20 mouse cellular contexts compared by ENCODE assay signal in genomic region chr6:145557059-145557992, GRCm38 (mm10). TPM values are rescaled to one million over a fixed set of nuclear protein-coding genes. Genes with fewer than 3 reads are reported as not detected.
A peak's percentile ranks its signal among the peaks of the same experiment; 100 is the strongest.
DNase-seq lines count a peak whose midpoint lies in the region; ATAC-seq and TF ChIP-seq lines count a peak whose summit lies in the region.
"Had no signal": no experiment of that assay in that cellular context is flagged by ENCODE, and none has a peak within 500 bp of the region (broad histone marks: within the 10 kb centered on the region; RNA-seq: fewer than 3 reads in every experiment).

No protein-coding gene starts in this region.

- H3K4me1 ChIP-seq in kidney, embryonic 15.5 days: peaks cover 6% of the 10 kb centered on the region; the same call in 1 of the 2 replicates
- peaks cover 5% of the 10 kb centered on the region for H3K4me1 ChIP-seq in lung, embryonic 16.5 days (replicated peaks; ENCODE audit: control insufficient read depth, insufficient read depth, low read length)
- H3K4me1 ChIP-seq in lung, adult 2 months (ENCODE audit: control insufficient read depth, insufficient read depth, low read length): peaks cover 8% of the 10 kb centered on the region
- H3K4me1 ChIP-seq in liver, embryonic 16.5 days (ENCODE audit: control insufficient read depth, low read depth, low read length): no peaks in the 10 kb centered on the region
- no peaks in the 10 kb centered on the region for H3K4me1 ChIP-seq in midbrain, embryonic 11.5 days (ENCODE audit: control insufficient read depth, insufficient read depth, low read length)
- H3K4me1 ChIP-seq: embryonic facial prominence, embryonic 12.5 days; hindbrain, embryonic 15.5 days; neural tube, embryonic 15.5 days had no signal

- no peak overlapping the region for H3K4me2 ChIP-seq in kidney, embryonic 15.5 days
- H3K4me2 ChIP-seq in lung, embryonic 16.5 days (ENCODE audit: low read depth, low read length): no peak overlapping the region
- H3K4me2 ChIP-seq in liver, embryonic 16.5 days (ENCODE audit: low read depth, low read length): no peak overlapping the region
- no peak overlapping the region for H3K4me2 ChIP-seq in midbrain, embryonic 11.5 days
- H3K4me2 ChIP-seq: embryonic facial prominence, embryonic 12.5 days; hindbrain, embryonic 15.5 days; neural tube, embryonic 15.5 days had no signal

- no peaks in the 10 kb centered on the region for H3K36me3 ChIP-seq in kidney, embryonic 15.5 days
- H3K36me3 ChIP-seq in lung, embryonic 16.5 days (ENCODE audit: control insufficient read depth, insufficient read depth, low read length): no peaks in the 10 kb centered on the region
- H3K36me3 ChIP-seq in liver, embryonic 16.5 days (ENCODE audit: control insufficient read depth, insufficient read depth): no peaks in the 10 kb centered on the region
- no peaks in the 10 kb centered on the region for H3K36me3 ChIP-seq in midbrain, embryonic 11.5 days (ENCODE audit: control insufficient read depth, insufficient read depth, low read length)
- H3K36me3 ChIP-seq: embryonic facial prominence, embryonic 12.5 days; forebrain, embryonic 10.5 days; hindbrain, embryonic 15.5 days; neural tube, embryonic 15.5 days had no signal

- DNase-seq in kidney, postnatal 36 days: no peak
- no peak for DNase-seq in lung, adult 2 months
- DNase-seq in R1 (ENCODE audit: low read depth, low spot score): peak; percentile 64
- DNase-seq in thymus, postnatal 10 days (ENCODE audit: low spot score in 2 of 2): no peak
- DNase-seq in midbrain, embryonic 11.5 days (ENCODE audit: low spot score, missing footprints): no peak
- DNase-seq: cerebellum, adult 11 months; cerebellum, postnatal 25 days; right cerebral cortex, adult 18-20 months; spleen, adult 18-20 months; thymus, postnatal 36 days had no signal

- 0 out of 2 replicates have a peak overlapping the region, but pooled peaks have one; percentile 22 for H3K27ac ChIP-seq in kidney, embryonic 15.5 days
- 0 out of 2 replicates have a peak overlapping the region, but pooled peaks have one; percentile 17 for H3K27ac ChIP-seq in lung, embryonic 16.5 days (ENCODE audit: low read length)
- H3K27ac ChIP-seq in liver, embryonic 16.5 days (ENCODE audit: low read length): no peak overlapping the region
- no peak overlapping the region for H3K27ac ChIP-seq in midbrain, embryonic 11.5 days (ENCODE audit: low read depth, low read length)
- H3K27ac ChIP-seq: embryonic facial prominence, embryonic 12.5 days; forebrain, embryonic 10.5 days; hindbrain, embryonic 15.5 days; neural tube, embryonic 15.5 days had no signal

- no peak for TF ChIP-seq POLR2A in lung, adult 2 months (IDR thresholded peaks at IDR 0.05; ENCODE audit: borderline replicate concordance, extremely low read depth, low read depth, low read length)

- WGBS in kidney, embryonic 15.5 days: 67% methylated on average over 15 of the region's 15 CpGs
- 45% methylated on average over 15 of the region's 15 CpGs for WGBS in lung, embryonic 16.5 days
- 35% methylated on average over 15 of the region's 15 CpGs for WGBS in lung, adult 2 months
- WGBS in liver, embryonic 16.5 days (ENCODE audit: insufficient replicate concordance): 26% methylated on average over 15 of the region's 15 CpGs
- 82% methylated on average over 15 of the region's 15 CpGs for WGBS in midbrain, embryonic 11.5 days

- no peak overlapping the region for H3K4me3 ChIP-seq in kidney, embryonic 15.5 days (replicated peaks)
- no peak overlapping the region for H3K4me3 ChIP-seq in lung, embryonic 16.5 days (ENCODE audit: low read length)
- no peak overlapping the region for H3K4me3 ChIP-seq in lung, adult 2 months (replicated peaks; ENCODE audit: extremely low read depth, low read depth, low read length)
- no peak overlapping the region for H3K4me3 ChIP-seq in liver, embryonic 16.5 days (ENCODE audit: low read depth, low read length)
- no peak overlapping the region for H3K4me3 ChIP-seq in midbrain, embryonic 11.5 days (ENCODE audit: low read depth, low read length)
- H3K4me3 ChIP-seq: embryonic facial prominence, embryonic 12.5 days; forebrain, embryonic 10.5 days; hindbrain, embryonic 15.5 days; neural tube, embryonic 15.5 days had no signal

- no peak overlapping the region for H3K9ac ChIP-seq in kidney, embryonic 15.5 days
- no peak overlapping the region for H3K9ac ChIP-seq in lung, embryonic 16.5 days (ENCODE audit: low read length)
- H3K9ac ChIP-seq in liver, embryonic 16.5 days (ENCODE audit: low read depth, low read length): no peak overlapping the region
- no peak overlapping the region for H3K9ac ChIP-seq in midbrain, embryonic 11.5 days (ENCODE audit: low read length)
- H3K9ac ChIP-seq: embryonic facial prominence, embryonic 12.5 days; hindbrain, embryonic 15.5 days; neural tube, embryonic 15.5 days had no signal

- TF ChIP-seq CTCF in lung, adult 2 months (IDR thresholded peaks at IDR 0.05; ENCODE audit: insufficient read depth, low read length): no peak

- peak; percentile 54; the same call in 1 of the 2 replicates for ATAC-seq in kidney, embryonic 15.5 days (replicated peaks; ENCODE audit: low FRiP score)
- peak; percentile 74; the same call in 1 of the 2 replicates for ATAC-seq in lung, embryonic 16.5 days (ENCODE audit: low read depth)
- ATAC-seq in liver, embryonic 16.5 days (ENCODE audit: low read depth): peak; percentile 35; the same call in 1 of the 2 replicates
- no peak for ATAC-seq in midbrain, embryonic 11.5 days (ENCODE audit: low FRiP score)
- ATAC-seq: CD4-positive, CD25-positive, alpha-beta regulatory T cell, adult 4 months; intestine, postnatal 0 days had no signal

- H3K9me3 ChIP-seq in kidney, embryonic 15.5 days (replicated peaks): no peaks in the 10 kb centered on the region; the same call in 1 of the 2 replicates
- H3K9me3 ChIP-seq in lung, embryonic 16.5 days (ENCODE audit: control insufficient read depth, low read length): 0 out of 2 replicates have a peak, but pooled peaks cover 2% of the 10 kb centered on the region
- H3K9me3 ChIP-seq in liver, embryonic 16.5 days (replicated peaks; ENCODE audit: control insufficient read depth, low read length): no peaks in the 10 kb centered on the region
- H3K9me3 ChIP-seq in midbrain, embryonic 11.5 days (ENCODE audit: control insufficient read depth, low read length): no peaks in the 10 kb centered on the region
- H3K9me3 ChIP-seq: embryonic facial prominence, embryonic 12.5 days; forebrain, embryonic 10.5 days; hindbrain, embryonic 15.5 days; neural tube, embryonic 15.5 days had no signal

- no peaks in the 10 kb centered on the region for H3K27me3 ChIP-seq in kidney, embryonic 15.5 days
- no peaks in the 10 kb centered on the region for H3K27me3 ChIP-seq in lung, embryonic 16.5 days (ENCODE audit: control insufficient read depth, insufficient read depth, low read depth, low read length)
- no peaks in the 10 kb centered on the region for H3K27me3 ChIP-seq in liver, embryonic 16.5 days (ENCODE audit: control insufficient read depth, insufficient read depth, low read depth, low read length)
- H3K27me3 ChIP-seq in midbrain, embryonic 11.5 days (ENCODE audit: control insufficient read depth, insufficient read depth, low read length): no peaks in the 10 kb centered on the region
- H3K27me3 ChIP-seq: embryonic facial prominence, embryonic 12.5 days; hindbrain, embryonic 15.5 days; neural tube, embryonic 15.5 days had no signal

RNA-seq across cellular contexts. Expression of gene Lmntd1, which starts 56.8 kb away (rescaled TPM):
- polyA plus RNA-seq in kidney, embryonic 15.5 days (2015; fragmentation: Nextera tagmentation; extraction: Ambion mirVana): 1.8 and 2.4 TPM in 2 replicates
- polyA plus RNA-seq in lung, embryonic 16.5 days (2015; fragmentation: Nextera tagmentation; extraction: Ambion mirVana): 0.83 and 1.3 TPM in 2 replicates
- 1.7 and 4.5 TPM in 2 replicates for polyA plus RNA-seq in lung, adult 2 months (2012; rRNA removed)
- 0.12 TPM in 1 of 2 replicates, not detected in the other for polyA plus RNA-seq in liver, embryonic 16.5 days (2015; fragmentation: Nextera tagmentation; extraction: Ambion mirVana)
- polyA plus RNA-seq in midbrain, embryonic 11.5 days (2014; fragmentation: Nextera tagmentation; extraction: Ambion mirVana): 0.18 and 0.50 TPM in 2 replicates
- polyA plus RNA-seq: CD4-positive, CD25-positive, alpha-beta regulatory T cell, adult 4 months had no signal

RNA-seq across cellular contexts. Expression of gene Tuba3b, which starts 58.2 kb away (rescaled TPM):
- not detected in 2 replicates for polyA plus RNA-seq in kidney, embryonic 15.5 days (2015; fragmentation: Nextera tagmentation; extraction: Ambion mirVana)
- polyA plus RNA-seq in lung, embryonic 16.5 days (2015; fragmentation: Nextera tagmentation; extraction: Ambion mirVana): not detected in 2 replicates
- polyA plus RNA-seq in lung, adult 2 months (2012; rRNA removed): 0.08 and 0.16 TPM in 2 replicates
- not detected in 2 replicates for polyA plus RNA-seq in liver, embryonic 16.5 days (2015; fragmentation: Nextera tagmentation; extraction: Ambion mirVana)
- not detected in 2 replicates for polyA plus RNA-seq in midbrain, embryonic 11.5 days (2014; fragmentation: Nextera tagmentation; extraction: Ambion mirVana)
- polyA plus RNA-seq: CD4-positive, CD25-positive, alpha-beta regulatory T cell, adult 4 months; embryonic facial prominence, embryonic 12.5 days; forebrain, embryonic 10.5 days; hindbrain, embryonic 15.5 days; intestine, postnatal 0 days; limb, embryonic 14.5 days; neural tube, embryonic 15.5 days had no signal

Comparison
In these comparisons a context has a peak if more than half of its experiments do, and no peak if none do; other contexts are left out.
1. H3K27ac ChIP-seq: peak in kidney, embryonic 15.5 days (single experiment) and lung, embryonic 16.5 days (single experiment); none in liver, embryonic 16.5 days (single experiment) and midbrain, embryonic 11.5 days (single experiment).